Mouse (Mus musculus) heart, embryonic 16.5 days (tissue): ENCODE data around the gene Adamts10. TPM values are rescaled to one million over a fixed set of nuclear protein-coding genes. Genes with fewer than 3 reads are reported as not detected.

Experiments
- ATAC-seq: fragments of 200-750 bp; cut with Nextera tagmentation; replicated peaks from 2 replicates; pipeline ENCODE4 v1.8.0; 2017; ENCODE audit warnings: moderate number of reproducible peaks; ENCODE audit not compliant: insufficient read depth, low FRiP score; ENCODE audit errors: extremely low read depth
- H3K27ac ChIP-seq: fragments of 300-500 bp; sonication (generic); 2 replicates; pipeline ENCODE4 v1.5.1; 2014; ENCODE audit warnings: mild to moderate bottlenecking, low read length, control low read depth, moderate library complexity
- H3K27me3 ChIP-seq: fragments of 300-500 bp; sonication (generic); 2 replicates; pipeline ENCODE4 v1.6.1; 2014; ENCODE audit warnings: low read length, mixed read lengths; ENCODE audit not compliant: control insufficient read depth, insufficient read depth
- H3K36me3 ChIP-seq: fragments of 300-500 bp; sonication (generic); 2 replicates; pipeline ENCODE4 v1.6.1; 2014; ENCODE audit not compliant: control insufficient read depth, insufficient read depth
- H3K4me1 ChIP-seq: fragments of 300-500 bp; sonication (generic); 2 replicates; pipeline ENCODE4 v1.6.1; 2014; ENCODE audit warnings: low read length, mixed read lengths; ENCODE audit not compliant: control insufficient read depth, insufficient read depth
- H3K4me2 ChIP-seq: fragments of 300-500 bp; sonication (generic); 2 replicates; pipeline ENCODE4 v1.6.1; 2014; ENCODE audit warnings: low read depth, mild to moderate bottlenecking, control low read depth, low read length
- H3K4me3 ChIP-seq: fragments of 300-500 bp; sonication (generic); 2 replicates; pipeline ENCODE4 v1.5.1; 2014; ENCODE audit warnings: mild to moderate bottlenecking, control low read depth, low read length
- H3K9ac ChIP-seq: fragments of 300-500 bp; sonication (generic); 2 replicates; pipeline ENCODE4 v1.6.1; 2014; ENCODE audit warnings: low read length, control low read depth
- H3K9me3 ChIP-seq: fragments of 300-500 bp; sonication (generic); replicated peaks from 2 replicates; pipeline ENCODE4 v1.6.1; 2016; ENCODE audit warnings: low read length; ENCODE audit not compliant: control insufficient read depth
- WGBS: fragments of 180-500 bp; shearing (Covaris S2); extraction: QIAGEN DNeasy Blood & Tissue Kit; methylation state at CpG from one replicate; pipeline ENCODE4 v1.1.7; 2014; 5-methylcytosine and 5-hydroxymethylcytosine counted together
- polyA plus RNA-seq: library from polyadenylated mRNA; unstranded; fragments of >200 nt; fragmentation: Nextera tagmentation; extraction: Ambion mirVana; gene quantifications from 2 replicates; pipeline ENCODE4 v1.2.1, GENCODE M21; 2015

The Adamts10 gene
- polyA plus RNA-seq, 1 experiment from 2014 or later, result 31.5 TPM

DNA sequence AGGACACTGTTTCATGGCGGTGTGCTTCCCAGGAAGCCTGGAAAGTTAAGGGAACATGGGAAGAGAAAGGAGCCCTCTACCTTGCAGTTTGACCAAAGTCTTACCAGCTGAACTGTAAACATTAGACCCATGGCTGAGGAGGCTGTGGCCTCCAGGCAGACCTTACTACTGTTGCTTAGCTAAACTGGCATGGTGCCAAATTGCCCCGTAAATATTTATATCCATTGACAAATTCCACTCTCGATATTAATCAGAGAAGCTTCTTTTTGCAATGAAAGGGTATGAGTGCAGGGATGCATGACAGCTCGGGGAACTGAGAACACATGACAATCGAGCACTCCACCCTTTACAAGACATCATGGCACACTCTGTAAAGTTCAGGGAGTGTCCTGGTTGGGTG lies 13.8 kb upstream of the Adamts10 start:
- H3K27ac ChIP-seq, result no peak overlapping the region
- no peaks in the 10 kb centered on the region for H3K27me3 ChIP-seq
- no peaks in the 10 kb centered on the region for H3K4me1 ChIP-seq
- H3K9ac ChIP-seq, result no peak overlapping the region
- no peak overlapping the region for H3K4me3 ChIP-seq
- no peak overlapping the region for H3K4me2 ChIP-seq
- 66% methylated on average over 5 of the region's 5 CpGs for WGBS
- ATAC-seq, result no peak
- no peaks in the 10 kb centered on the region for H3K36me3 ChIP-seq
- H3K9me3 ChIP-seq, result no peaks in the 10 kb centered on the region

DNA sequence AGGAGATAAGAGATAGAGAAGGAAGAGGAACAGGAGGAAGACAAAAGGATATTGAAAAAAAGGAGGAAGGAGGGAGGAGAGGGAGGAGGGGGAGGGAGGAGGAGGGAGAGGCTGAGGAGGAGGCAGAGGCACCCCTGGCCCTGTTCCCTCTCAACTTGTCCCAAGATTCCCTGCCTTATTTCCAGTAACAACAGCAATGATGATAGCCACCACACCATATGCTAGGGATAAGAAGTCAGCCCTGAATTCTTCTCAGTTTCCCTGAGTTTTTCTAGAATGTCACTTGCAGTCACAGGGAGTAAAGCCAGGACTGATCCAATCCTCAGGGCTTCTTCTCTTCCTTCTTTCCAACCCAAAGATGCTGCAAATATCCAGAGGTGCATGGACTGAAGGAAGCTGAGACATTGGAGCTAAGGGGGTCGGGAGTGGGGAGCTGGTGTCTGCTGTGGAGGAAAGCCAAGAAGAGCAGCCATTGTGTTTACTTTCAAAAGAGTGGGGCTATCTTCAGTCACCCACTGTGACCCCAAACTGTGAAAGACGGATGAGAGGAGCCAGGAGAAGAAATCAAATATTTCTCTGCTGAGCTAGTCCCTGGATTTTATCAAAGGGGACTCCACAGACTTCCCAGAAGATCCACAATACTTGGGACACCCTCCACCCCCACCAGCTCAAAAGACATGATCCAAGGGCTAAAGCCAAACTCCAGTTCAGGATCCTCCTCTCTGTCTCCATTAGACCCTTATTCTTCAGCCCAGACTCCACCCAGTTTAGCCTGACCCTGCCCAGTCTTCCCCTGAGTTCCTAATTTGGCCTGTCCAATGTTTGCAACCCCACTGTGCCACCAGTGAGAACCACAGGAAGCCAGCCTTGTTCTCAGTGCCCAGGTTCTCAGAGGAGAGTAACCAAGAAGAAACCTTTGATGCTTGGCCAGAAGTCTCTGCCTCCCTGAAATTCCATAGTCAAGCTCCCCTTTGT lies 11.3 kb upstream of the Adamts10 start:
- Histone ChIP-seq H3K4me3 (no peak overlapping the region), H3K27ac (no peak overlapping the region), H3K4me2 (no peak overlapping the region), H3K27me3 (no peaks in the 10 kb centered on the region), H3K9me3 (no peaks in the 10 kb centered on the region), H3K9ac (no peak overlapping the region), H3K4me1 (no peaks in the 10 kb centered on the region), H3K36me3 (no peaks in the 10 kb centered on the region)
- WGBS, result 25% methylated on average over 2 of the region's 2 CpGs
- no peak for ATAC-seq

DNA sequence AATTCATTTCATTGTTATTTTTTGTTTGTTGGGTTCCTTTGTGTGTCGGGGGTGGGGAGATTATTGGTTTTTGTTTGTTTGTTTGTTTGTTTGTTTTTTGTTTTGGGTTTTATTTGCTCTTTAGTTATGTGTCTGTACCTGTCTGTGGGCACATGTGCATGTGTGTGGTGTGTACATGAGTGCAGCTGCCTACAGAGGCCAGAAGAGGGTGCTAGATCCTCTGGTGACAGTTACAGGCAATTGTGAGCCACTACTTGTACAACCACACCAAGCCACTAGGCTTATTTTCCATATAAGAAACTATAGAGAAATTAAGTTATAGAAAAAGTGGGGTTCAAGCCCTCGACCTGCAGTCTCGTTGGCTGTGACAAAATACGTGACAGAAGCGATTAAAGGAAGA lies 10.1 kb upstream of the Adamts10 start:
- Histone ChIP-seq H3K36me3 (no peaks in the 10 kb centered on the region), H3K9ac (no peak overlapping the region), H3K4me2 (no peak overlapping the region), H3K27me3 (no peaks in the 10 kb centered on the region), H3K4me1 (no peaks in the 10 kb centered on the region), H3K4me3 (no peak overlapping the region), H3K9me3 (no peaks in the 10 kb centered on the region), H3K27ac (no peak overlapping the region)
- WGBS, result 76% methylated on average over 5 of the region's 5 CpGs
- no peak for ATAC-seq

DNA sequence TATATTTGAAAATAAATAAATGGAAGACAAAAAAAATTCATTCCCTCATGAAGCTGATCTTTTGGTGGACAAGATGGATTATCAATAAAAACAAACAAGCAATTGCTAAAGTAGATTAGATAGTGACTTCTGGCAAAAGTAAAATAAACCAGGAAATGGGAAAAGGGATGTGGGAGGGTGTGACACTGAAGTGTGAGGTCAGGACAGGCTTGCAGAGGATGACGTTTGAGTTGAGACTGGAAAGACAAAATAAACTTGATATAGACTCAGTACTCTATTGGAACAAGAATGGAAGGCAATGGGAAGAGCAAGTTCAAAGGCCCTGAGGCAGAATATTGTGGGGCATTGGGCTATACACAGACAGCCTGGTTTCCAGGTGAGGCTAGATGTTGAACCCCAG lies 3.6 kb upstream of the Adamts10 start:
- Histone ChIP-seq H3K27ac (no peak overlapping the region), H3K9me3 (no peaks in the 10 kb centered on the region), H3K4me1 (peaks cover 2% of the 10 kb centered on the region; the same call in 1 of the 2 replicates), H3K27me3 (no peaks in the 10 kb centered on the region), H3K4me2 (no peak overlapping the region), H3K4me3 (no peak overlapping the region), H3K36me3 (no peaks in the 10 kb centered on the region), H3K9ac (no peak overlapping the region)
- ATAC-seq, result no peak
- WGBS, result 20% methylated on average over 1 of the region's 1 CpGs

DNA sequence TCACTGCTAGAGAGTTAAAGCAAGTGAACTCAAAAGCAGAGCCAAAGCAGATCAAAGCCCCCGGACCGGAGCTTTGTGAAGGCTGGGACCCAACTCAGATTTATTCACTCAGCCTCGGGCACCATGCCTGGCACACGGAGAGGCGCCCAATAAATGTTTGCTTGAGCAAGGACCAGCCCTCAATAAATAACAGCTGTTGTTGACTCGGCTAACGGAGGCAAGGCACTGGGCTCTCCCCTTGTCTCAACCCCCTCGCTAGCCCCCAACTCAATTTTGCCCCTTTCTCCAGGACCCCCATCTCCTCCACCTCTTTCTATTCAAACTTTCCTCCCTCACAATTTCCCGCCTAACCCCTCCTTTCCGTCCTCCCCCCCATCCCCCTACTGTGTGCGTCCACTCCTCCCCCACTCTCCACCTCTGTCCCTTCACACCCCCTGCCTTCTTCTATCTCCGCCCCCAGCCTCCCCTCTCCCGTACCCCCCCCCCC lies 530 bp upstream of the Adamts10 start:
- ATAC-seq, result peak; percentile 52; the same call in 1 of the 2 replicates

DNA sequence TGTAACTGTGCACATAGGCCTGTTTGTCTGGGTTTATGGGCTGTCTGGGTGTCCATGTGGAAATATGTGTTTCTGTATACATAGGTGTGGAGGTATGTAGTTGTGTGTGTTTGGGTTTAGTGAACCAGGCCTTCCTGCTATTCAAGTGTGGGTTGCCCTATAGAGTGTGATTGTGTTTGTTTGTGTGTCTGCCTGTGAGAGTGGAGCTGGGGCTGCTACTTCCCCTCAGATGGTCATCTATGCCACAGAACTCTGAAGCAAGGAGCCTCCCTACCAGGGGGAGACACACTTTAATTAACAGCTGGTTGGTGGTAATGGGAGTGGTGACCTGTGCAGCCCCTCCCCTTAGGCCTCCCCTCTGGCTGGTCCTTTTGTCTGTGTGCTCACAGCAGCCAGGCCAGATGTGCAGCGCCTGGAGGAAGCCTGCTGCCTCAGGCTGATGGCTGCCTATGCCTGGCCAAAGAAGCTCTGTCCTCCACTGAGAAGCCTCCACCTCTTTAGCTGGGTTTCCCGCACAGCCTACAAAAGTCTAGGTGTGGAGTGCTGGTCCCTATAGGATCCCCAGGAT lies 886 bp downstream of the Adamts10 start:
- WGBS, result 29% methylated on average over 2 of the region's 2 CpGs
- no peaks in the 10 kb centered on the region for H3K9me3 ChIP-seq

More for the DNA sequence above, 530 bp upstream of the Adamts10 start:
- Histone ChIP-seq H3K9me3 (no peaks in the 10 kb centered on the region), H3K4me1 (peaks cover 5% of the 10 kb centered on the region), H3K36me3 (no peaks in the 10 kb centered on the region), H3K27ac (peak overlapping the region; percentile 74), H3K9ac (peak overlapping the region; percentile 80), H3K27me3 (no peaks in the 10 kb centered on the region), H3K4me3 (peak overlapping the region; percentile 71), H3K4me2 (peak overlapping the region; percentile 85)
- WGBS, result 13% methylated on average over 12 of the region's 13 CpGs

DNA sequence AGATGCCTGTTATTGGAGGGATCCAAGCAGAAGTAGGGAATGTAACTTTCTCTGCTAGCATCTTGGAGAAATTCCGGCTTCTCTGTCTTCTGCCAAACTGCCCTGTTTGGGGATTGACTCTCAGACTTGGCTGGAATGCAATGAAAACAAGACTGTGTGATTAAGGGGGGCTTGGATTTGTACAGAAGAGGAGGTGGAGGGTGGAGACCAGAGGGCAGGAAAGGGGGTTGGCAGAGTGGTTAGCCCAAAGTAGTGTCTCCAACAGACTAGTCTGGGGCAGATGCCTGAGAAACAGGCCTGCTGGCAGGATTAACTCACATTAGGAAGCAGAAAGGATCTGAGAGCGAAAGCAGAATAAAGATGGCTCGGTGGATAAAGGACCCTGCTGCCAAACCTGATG lies 2.5 kb downstream of the Adamts10 start:
- Histone ChIP-seq H3K4me1 (peaks cover 5% of the 10 kb centered on the region), H3K4me2 (peak overlapping the region; percentile 14; the same call in 1 of the 2 replicates), H3K36me3 (peaks cover 11% of the 10 kb centered on the region; the same call in 1 of the 2 replicates), H3K4me3 (no peak overlapping the region), H3K27me3 (no peaks in the 10 kb centered on the region), H3K27ac (peak overlapping the region; percentile 53), H3K9ac (no peak overlapping the region), H3K9me3 (no peaks in the 10 kb centered on the region)
- ATAC-seq, result peak; percentile 21; the same call in 1 of the 2 replicates
- 67% methylated on average over 3 of the region's 3 CpGs for WGBS

More for the DNA sequence above, 886 bp downstream of the Adamts10 start:
- H3K27me3 ChIP-seq, result no peaks in the 10 kb centered on the region
- H3K27ac ChIP-seq, result peak overlapping the region; percentile 74
- peak overlapping the region; percentile 71 for H3K4me3 ChIP-seq
- 0 out of 2 replicates have a peak, but pooled peaks cover 7% of the 10 kb centered on the region for H3K36me3 ChIP-seq
- no peak for ATAC-seq
- peak overlapping the region; percentile 80 for H3K9ac ChIP-seq
- H3K4me2 ChIP-seq, result peak overlapping the region; percentile 85
- H3K4me1 ChIP-seq, result peaks cover 5% of the 10 kb centered on the region

DNA sequence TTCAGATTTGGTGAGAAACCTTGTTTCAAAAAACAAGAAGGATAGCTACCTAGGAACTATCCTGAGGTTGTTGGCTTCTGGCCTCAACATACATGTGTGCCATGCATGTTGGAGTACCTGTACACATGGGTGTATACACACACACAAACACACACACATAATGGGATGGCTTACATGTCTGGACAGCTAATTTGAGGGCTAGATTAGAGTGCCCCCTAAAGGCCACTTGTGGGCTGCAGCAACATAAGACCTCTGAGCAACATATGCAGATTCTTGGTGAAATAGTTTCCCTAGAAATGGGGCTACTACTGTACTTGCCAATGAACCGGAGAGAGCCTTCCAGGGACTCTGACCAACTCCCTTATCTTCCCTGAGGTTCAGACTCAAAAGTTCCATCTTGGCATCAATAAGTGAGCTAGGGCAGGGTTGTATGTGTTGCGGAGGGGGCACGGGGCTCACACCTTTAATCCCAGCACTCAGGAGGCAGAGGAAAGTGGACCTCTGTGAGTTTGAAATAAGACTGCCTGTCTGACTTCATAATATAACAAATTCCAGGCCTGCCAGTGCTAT lies 15.2 kb downstream of the Adamts10 start:
- H3K27ac ChIP-seq, result no peak overlapping the region
- no peaks in the 10 kb centered on the region for H3K9me3 ChIP-seq
- 86% methylated on average over 3 of the region's 3 CpGs for WGBS
- no peaks in the 10 kb centered on the region for H3K27me3 ChIP-seq
- no peak overlapping the region for H3K9ac ChIP-seq
- H3K4me3 ChIP-seq, result no peak overlapping the region
- peaks cover 16% of the 10 kb centered on the region for H3K36me3 ChIP-seq
- H3K4me1 ChIP-seq, result no peaks in the 10 kb centered on the region
- H3K4me2 ChIP-seq, result no peak overlapping the region
- ATAC-seq, result no peak; the same call in 1 of the 2 replicates
